Mouse (Mus musculus) hindbrain, postnatal 0 days (tissue): ENCODE measurements at regions not wholly inside any gene's neighbourhood (a gene's known extent, or its start where the extent isn't known, plus 50 kb on each side); places are given as distances from the start of the nearest gene placed in this dataset.
"Not testable (repeated sequence)": the region's sequence is repeated elsewhere in the genome, so short reads cannot be mapped to it uniquely, and the experiment has no call there.

Experiments
- ATAC-seq: fragments of 200-750 bp; cut with Nextera tagmentation; 2 replicates; pipeline ENCODE4 v1.8.0; 2017; ENCODE audit warnings: mild to moderate bottlenecking, moderate TSS enrichment, moderate library complexity
- DNase-seq: peaks from one replicate; pipeline ENCODE4 v3.0.0-alpha.2; 2015; ENCODE audit warnings: low spot score
- H3K27ac ChIP-seq: fragments of 300-500 bp; sonication (generic); 2 replicates; pipeline ENCODE4 v1.5.1; 2014; ENCODE audit warnings: mild to moderate bottlenecking
- H3K27me3 ChIP-seq: fragments of 300-500 bp; sonication (generic); 2 replicates; pipeline ENCODE4 v1.6.1; 2014; ENCODE audit warnings: low read length, mixed read lengths; ENCODE audit not compliant: insufficient read depth
- H3K36me3 ChIP-seq: fragments of 300-500 bp; sonication (generic); 2 replicates; pipeline ENCODE4 v1.6.1; 2014; ENCODE audit warnings: low read length, mixed read lengths; ENCODE audit not compliant: insufficient read depth
- H3K4me1 ChIP-seq: fragments of 300-500 bp; sonication (generic); 2 replicates; pipeline ENCODE4 v1.6.1; 2014; ENCODE audit warnings: antibody characterized with exemption, low read length, mixed read lengths; ENCODE audit not compliant: insufficient read depth
- H3K4me2 ChIP-seq: fragments of 300-500 bp; sonication (generic); 2 replicates; pipeline ENCODE4 v1.6.1; 2014; ENCODE audit warnings: low read depth, mild to moderate bottlenecking, low read length, moderate library complexity, mixed read lengths
- H3K4me3 ChIP-seq: fragments of 300-500 bp; sonication (generic); 2 replicates; pipeline ENCODE4 v1.5.1; 2014; ENCODE audit warnings: low read length
- H3K9ac ChIP-seq: fragments of 300-500 bp; sonication (generic); replicated peaks from 2 replicates; pipeline ENCODE4 v1.6.1; 2014; ENCODE audit warnings: mild to moderate bottlenecking, low read length, moderate library complexity, mixed read lengths
- H3K9me3 ChIP-seq: fragments of 300-500 bp; sonication (generic); 2 replicates; pipeline ENCODE4 v1.6.1; 2016; ENCODE audit warnings: low read length, mixed read lengths
- CTCF ChIP-seq: IDR thresholded peaks from 2 replicates; pipeline ENCODE4 v1.5.1; 2016; ENCODE audit warnings: antibody characterized with exemption, control low read depth, low read depth
- WGBS: fragments of 180-500 bp; shearing (Covaris S2); extraction: QIAGEN DNeasy Blood & Tissue Kit; methylation state at CpG from one replicate; pipeline ENCODE4 v1.1.7; 2014; 5-methylcytosine and 5-hydroxymethylcytosine counted together

- WGBS = 48% methylated on average over 3 of the region's 3 CpGs
- ATAC-seq (peak; percentile 71; the same call in 1 of the 2 replicates), DNase-seq (peak; percentile 56)
- H3K9ac ChIP-seq, H3K9me3 ChIP-seq, H3K36me3 ChIP-seq, H3K27me3 ChIP-seq, H3K4me2 ChIP-seq, H3K27ac ChIP-seq, H3K4me1 ChIP-seq, H3K4me3 ChIP-seq: not testable (repeated sequence)
- peak; percentile 64 for TF ChIP-seq CTCF
Observed at GRCm38 (mm10) chr13:3216070-3216469, 321.8 kb upstream of the Gdi2 start.

GRCm38 (mm10) chr13:3221005-3221621 lies 316.8 kb upstream of the Gdi2 start:
- Histone ChIP-seq H3K4me2 (peak overlapping the region; percentile 45), H3K4me3 (peak overlapping the region; percentile 23), H3K27ac (0 out of 2 replicates have a peak overlapping the region, but pooled peaks have one; percentile 26)
- 26% methylated on average over 10 of the region's 10 CpGs for WGBS
- H3K36me3 ChIP-seq, H3K4me1 ChIP-seq, H3K27me3 ChIP-seq, H3K9ac ChIP-seq, H3K9me3 ChIP-seq: not testable (repeated sequence)
- ATAC-seq (peak; percentile 10), DNase-seq (peak; percentile 4)

GRCm38 (mm10) chr13:3221622-3222021 lies 316.2 kb upstream of the Gdi2 start:
- TF ChIP-seq CTCF = no peak
- peak; percentile 5 for DNase-seq
- WGBS = 40% methylated on average over 16 of the region's 16 CpGs

GRCm38 (mm10) chr13:3258379-3258778 lies 279.5 kb upstream of the Gdi2 start:
- H3K27ac ChIP-seq = no peak overlapping the region
- WGBS = 78% methylated on average over 1 of the region's 1 CpGs
- no peak overlapping the region for H3K4me3 ChIP-seq
- no peaks in the 10 kb centered on the region for H3K4me1 ChIP-seq
- H3K36me3 ChIP-seq = no peaks in the 10 kb centered on the region
- H3K9ac ChIP-seq = no peak overlapping the region
- peak; percentile 1 for DNase-seq
- ATAC-seq = no peak
- no peak overlapping the region for H3K4me2 ChIP-seq
- H3K27me3 ChIP-seq = no peaks in the 10 kb centered on the region
- TF ChIP-seq CTCF = no peak
- H3K9me3 ChIP-seq = no peaks in the 10 kb centered on the region

More at GRCm38 (mm10) chr13:3221622-3222021, 316.2 kb upstream of the Gdi2 start:
- Histone ChIP-seq H3K4me1 (no peaks in the 10 kb centered on the region), H3K4me2 (peak overlapping the region; percentile 45), H3K27ac (0 out of 2 replicates have a peak overlapping the region, but pooled peaks have one; percentile 26), H3K9ac (no peak overlapping the region), H3K36me3 (no peaks in the 10 kb centered on the region), H3K9me3 (no peaks in the 10 kb centered on the region), H3K27me3 (no peaks in the 10 kb centered on the region), H3K4me3 (peak overlapping the region; percentile 23)
- peak; percentile 66 for ATAC-seq

- DNase-seq, H3K4me1 ChIP-seq, H3K4me2 ChIP-seq, H3K9me3 ChIP-seq, H3K4me3 ChIP-seq, H3K27me3 ChIP-seq, H3K27ac ChIP-seq, H3K36me3 ChIP-seq, H3K9ac ChIP-seq, ATAC-seq: not testable (repeated sequence)
- WGBS = 58% methylated on average over 1 of the region's 1 CpGs
Observed at GRCm38 (mm10) chr13:3276130-3276529, 261.7 kb upstream of the Gdi2 start.
